Comparison of ENCODE assay signal across 32 mouse cellular contexts in the genomic region with DNA sequence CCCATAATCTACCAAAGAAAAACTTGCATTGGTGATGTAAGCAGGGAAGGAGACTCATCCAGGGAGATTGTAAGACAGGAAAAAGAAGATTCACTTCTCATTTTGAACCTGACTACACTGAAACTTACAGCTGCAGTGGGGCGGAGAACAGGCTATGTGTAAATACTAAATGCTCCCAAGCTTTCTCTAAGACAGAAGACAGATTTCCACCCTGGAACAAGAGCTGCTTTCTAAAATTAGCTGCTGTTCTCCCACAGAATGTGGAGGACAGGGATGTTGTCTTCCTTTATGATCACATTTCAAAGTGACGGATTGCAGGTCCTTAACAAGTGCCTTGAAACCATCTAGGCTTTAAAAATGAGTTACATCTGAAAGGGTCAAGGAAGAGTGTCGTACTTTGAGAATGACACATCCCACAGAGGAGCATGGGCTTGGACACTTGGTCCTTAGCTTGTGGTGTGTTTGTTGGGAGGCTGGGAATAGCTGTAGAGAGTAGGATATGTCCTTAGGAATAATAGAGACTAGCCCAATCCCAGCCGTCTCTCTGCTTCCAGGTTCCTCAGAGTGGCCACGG.
DNase-seq lines count a peak whose midpoint lies in the region; ATAC-seq and TF ChIP-seq lines count a peak whose summit lies in the region.
"Had no signal": no experiment of that assay in that cellular context is flagged by ENCODE, and none has a peak within 500 bp of the region (broad histone marks: within the 10 kb centered on the region; RNA-seq: fewer than 3 reads in every experiment).

No protein-coding gene starts in this region.

- H3K4me1 ChIP-seq in kidney, embryonic 16.5 days (ENCODE audit: insufficient read depth, low read length) = no peaks in the 10 kb centered on the region
- no peaks in the 10 kb centered on the region for H3K4me1 ChIP-seq in olfactory bulb, adult 2 months (ENCODE audit: control insufficient read depth, insufficient read depth, low read length)
- H3K4me1 ChIP-seq: embryonic facial prominence, embryonic 12.5 days; embryonic facial prominence, embryonic 15.5 days; forebrain, embryonic 12.5 days; forebrain, embryonic 15.5 days had no signal

- intact Hi-C loops in left cerebral cortex, postnatal 25 days (cut with DNase I) = no loop called here
- intact Hi-C loops in left cerebral cortex, postnatal 14 days (cut with DNase I) = no loop called here

- no peaks in the 10 kb centered on the region for H3K27me3 ChIP-seq in kidney, embryonic 16.5 days (ENCODE audit: insufficient read depth, low read length)
- H3K27me3 ChIP-seq: CH12.LX; embryonic facial prominence, embryonic 12.5 days; embryonic facial prominence, embryonic 15.5 days; forebrain, embryonic 12.5 days; forebrain, embryonic 15.5 days; heart, embryonic 13.5 days had no signal

- 31% methylated on average over 5 of the region's 5 CpGs for WGBS in kidney, embryonic 16.5 days
- 73% methylated on average over 5 of the region's 5 CpGs for WGBS in olfactory bulb, adult 2 months

- no peak overlapping the region for H3K9ac ChIP-seq in kidney, embryonic 16.5 days (replicated peaks; ENCODE audit: low read length)
- H3K9ac ChIP-seq: embryonic facial prominence, embryonic 12.5 days; embryonic facial prominence, embryonic 15.5 days; forebrain, embryonic 12.5 days; forebrain, embryonic 15.5 days; heart, embryonic 13.5 days; hindbrain, embryonic 14.5 days had no signal

- H3K4me2 ChIP-seq in kidney, embryonic 16.5 days (replicated peaks; ENCODE audit: low read depth, low read length) = no peak overlapping the region
- H3K4me2 ChIP-seq: embryonic facial prominence, embryonic 12.5 days; embryonic facial prominence, embryonic 15.5 days; forebrain, embryonic 12.5 days; forebrain, embryonic 15.5 days; heart, embryonic 13.5 days; hindbrain, embryonic 14.5 days had no signal

- DNase-seq in frontal cortex, adult 2 months (ENCODE audit: extremely low spot score in 1 of 2, low spot score in 1 of 2) = peak; percentile 5 to 10
- no peak for DNase-seq in frontal cortex, postnatal 10 days (ENCODE audit: low spot score in 2 of 2)
- no peak for DNase-seq in kidney, postnatal 36 days
- peak; percentile 1 to 44 for DNase-seq in left cerebral cortex, postnatal 25 days (ENCODE audit: low spot score in 2 of 2)
- DNase-seq in left cerebral cortex, postnatal 14 days (ENCODE audit: low spot score in 2 of 2) = no peak
- DNase-seq: adrenal gland, postnatal 10 days; adrenal gland, postnatal 36 days; B cell, adult 2 months; cerebellum, adult 11 months; cerebellum, adult 2 months; cerebellum, adult 9-11 months; cerebellum, postnatal 25 days; gastrocnemius, postnatal 10 days; gastrocnemius, postnatal 36 days; heart, adult 2 months; heart, postnatal 14 days; heart, postnatal 4 days had no signal

- H3K36me3 ChIP-seq in kidney, embryonic 16.5 days (ENCODE audit: insufficient read depth, low read length) = no peaks in the 10 kb centered on the region
- H3K36me3 ChIP-seq: embryonic facial prominence, embryonic 12.5 days; embryonic facial prominence, embryonic 15.5 days; forebrain, embryonic 12.5 days; forebrain, embryonic 15.5 days; G1E; heart, embryonic 10.5 days; heart, embryonic 13.5 days had no signal

- no peak overlapping the region for H3K4me3 ChIP-seq in kidney, embryonic 16.5 days (ENCODE audit: low read length)
- H3K4me3 ChIP-seq in olfactory bulb, adult 2 months (ENCODE audit: insufficient read depth, low read depth, low read length) = no peak overlapping the region
- H3K4me3 ChIP-seq: embryonic facial prominence, embryonic 12.5 days; embryonic facial prominence, embryonic 15.5 days; erythroblast, embryonic 14.5 days; forebrain, embryonic 12.5 days; forebrain, embryonic 15.5 days; heart, adult 2 months; heart, embryonic 10.5 days; heart, embryonic 13.5 days had no signal

- no peak for TF ChIP-seq CTCF in olfactory bulb, adult 2 months (IDR thresholded peaks at IDR 0.05; ENCODE audit: insufficient read depth, low read depth, low read length)

- peak; percentile 82 for ATAC-seq in kidney, embryonic 16.5 days (ENCODE audit: low FRiP score, low TSS enrichment)
- ATAC-seq in inflammation-experienced regulatory T-cells, adult 6 months = no peak
- ATAC-seq: forebrain, embryonic 15.5 days; hindbrain, postnatal 0 days; Patski had no signal

- no peak overlapping the region for H3K27ac ChIP-seq in kidney, embryonic 16.5 days (ENCODE audit: low read length)
- peak overlapping the region; percentile 24 for H3K27ac ChIP-seq in olfactory bulb, adult 2 months (ENCODE audit: insufficient read depth, low read depth, low read length)
- H3K27ac ChIP-seq: embryonic facial prominence, embryonic 12.5 days; embryonic facial prominence, embryonic 15.5 days; forebrain, embryonic 12.5 days; forebrain, embryonic 15.5 days; heart, adult 2 months; heart, embryonic 10.5 days; heart, embryonic 13.5 days; hindbrain, embryonic 14.5 days; hindbrain, postnatal 0 days had no signal

- no peak for TF ChIP-seq POLR2A in olfactory bulb, adult 2 months (IDR thresholded peaks at IDR 0.05; ENCODE audit: insufficient read depth, low read depth, low read length)

- H3K9me3 ChIP-seq in kidney, embryonic 16.5 days (ENCODE audit: low read length) = no peaks in the 10 kb centered on the region
- H3K9me3 ChIP-seq: embryonic facial prominence, embryonic 12.5 days; embryonic facial prominence, embryonic 15.5 days; forebrain, embryonic 12.5 days; forebrain, embryonic 15.5 days; heart, embryonic 10.5 days; heart, embryonic 13.5 days had no signal

Comparison
In these comparisons a context has a peak if more than half of its experiments do, and no peak if none do; other contexts are left out.
1. DNase-seq: peak in frontal cortex, adult 2 months (2 of 2) and left cerebral cortex, postnatal 25 days (2 of 2); none in frontal cortex, postnatal 10 days (0 of 2), kidney, postnatal 36 days (0 of 2) and left cerebral cortex, postnatal 14 days (0 of 2).